Mouse (Mus musculus) adrenal gland, postnatal 25 days (tissue): ENCODE measurements around the gene Mpnd. TPM values are rescaled to one million over a fixed set of nuclear protein-coding genes. Genes with fewer than 3 reads are reported as not detected.

Source experiments
- DNase-seq: peaks from one replicate; pipeline ENCODE4 v3.0.0; 2021; ENCODE audit warnings: mixed read lengths
- total RNA-seq: library from RNA; stranded (reverse); gene quantifications from 2 replicates; pipeline ENCODE4 v1.2.3, GENCODE M21; 2021

Gene Mpnd
- total RNA-seq, 1 experiment from 2014 or later: 119 TPM

- no peak for DNase-seq
Observed at GRCm38 (mm10) chr17:56020400-56021084, 15.0 kb downstream of the Mpnd start.

GRCm38 (mm10) chr17:56021161-56021910 is 15.8 kb downstream of the Mpnd start:
- no peak for DNase-seq

- DNase-seq: no peak
Observed at GRCm38 (mm10) chr17:56022131-56022988, 16.8 kb downstream of the Mpnd start.

- no peak for DNase-seq
Observed at GRCm38 (mm10) chr17:56022989-56023290, 17.4 kb downstream of the Mpnd start.

GRCm38 (mm10) chr17:56023386-56023785 is 17.9 kb downstream of the Mpnd start:
- no peak for DNase-seq

- no peak for DNase-seq
Observed at GRCm38 (mm10) chr17:56024476-56024875, 19.0 kb downstream of the Mpnd start.

- DNase-seq: no peak
Observed at GRCm38 (mm10) chr17:56024931-56025330, 19.4 kb downstream of the Mpnd start.

- no peak for DNase-seq
Observed at GRCm38 (mm10) chr17:56026303-56026702, 20.8 kb downstream of the Mpnd start.

- DNase-seq: no peak
Observed at GRCm38 (mm10) chr17:56026881-56027280, 21.4 kb downstream of the Mpnd start.

GRCm38 (mm10) chr17:56027801-56028441 is 22.4 kb downstream of the Mpnd start:
- DNase-seq: no peak

GRCm38 (mm10) chr17:56030238-56030870 is 24.8 kb downstream of the Mpnd start:
- no peak for DNase-seq

- DNase-seq: peak; percentile 53
Observed at GRCm38 (mm10) chr17:56030919-56031318, 25.4 kb downstream of the Mpnd start.

- no peak for DNase-seq
Observed at GRCm38 (mm10) chr17:56031431-56031830, 25.9 kb downstream of the Mpnd start.

GRCm38 (mm10) chr17:56032127-56032733 is 26.7 kb downstream of the Mpnd start:
- no peak for DNase-seq

GRCm38 (mm10) chr17:56032831-56033230 is 27.3 kb downstream of the Mpnd start:
- no peak for DNase-seq

GRCm38 (mm10) chr17:56034040-56034725 is 28.7 kb downstream of the Mpnd start:
- DNase-seq: no peak

- DNase-seq: no peak
Observed at GRCm38 (mm10) chr17:56034726-56035100, 29.2 kb downstream of the Mpnd start.

- DNase-seq: no peak
Observed at GRCm38 (mm10) chr17:56035216-56035615, 29.7 kb downstream of the Mpnd start.

GRCm38 (mm10) chr17:56036176-56036900 is 30.8 kb downstream of the Mpnd start, which contains the start of gene Sh3gl1:
Sh3gl1 (minus strand) TSS chr17:56036635.
- peak; percentile 99 for DNase-seq

- DNase-seq: no peak
Observed at GRCm38 (mm10) chr17:56036901-56037287, 31.4 kb downstream of the Mpnd start.
